Mouse (Mus musculus) hindbrain, embryonic 16.5 days (tissue): ENCODE results near the gene Ube2b. TPM values are rescaled to one million over a fixed set of nuclear protein-coding genes. Genes with fewer than 3 reads are reported as not detected.

Experiments
- ATAC-seq: fragments of 200-750 bp; cut with Nextera tagmentation; 2 replicates; pipeline ENCODE4 v1.8.0; 2017; ENCODE audit warnings: moderate TSS enrichment, moderate library complexity
- H3K27ac ChIP-seq: fragments of 300-500 bp; sonication (generic); 2 replicates; pipeline ENCODE4 v1.5.1; 2014; ENCODE audit warnings: low read depth, mild to moderate bottlenecking, control low read depth, low read length, moderate library complexity
- H3K27me3 ChIP-seq: fragments of 300-500 bp; sonication (generic); replicated peaks from 2 replicates; pipeline ENCODE4 v1.6.1; 2014; ENCODE audit warnings: low read length; ENCODE audit not compliant: control insufficient read depth, insufficient read depth
- H3K36me3 ChIP-seq: fragments of 300-500 bp; sonication (generic); 2 replicates; pipeline ENCODE4 v1.6.1; 2014; ENCODE audit warnings: mild to moderate bottlenecking, low read length, moderate library complexity, mixed read lengths; ENCODE audit not compliant: control insufficient read depth, insufficient read depth
- H3K4me1 ChIP-seq: fragments of 300-500 bp; sonication (generic); 2 replicates; pipeline ENCODE4 v1.6.1; 2014; ENCODE audit warnings: low read depth, low read length; ENCODE audit not compliant: control insufficient read depth, insufficient read depth
- H3K4me2 ChIP-seq: fragments of 300-500 bp; sonication (generic); 2 replicates; pipeline ENCODE4 v1.6.1; 2014; ENCODE audit warnings: mild to moderate bottlenecking, low read length, control low read depth, moderate library complexity
- H3K4me3 ChIP-seq: fragments of 300-500 bp; sonication (generic); 2 replicates; pipeline ENCODE4 v1.5.1; 2014; ENCODE audit warnings: mild to moderate bottlenecking, low read length, control low read depth, moderate library complexity
- H3K9ac ChIP-seq: fragments of 300-500 bp; sonication (generic); 2 replicates; pipeline ENCODE4 v1.6.1; 2014; ENCODE audit warnings: low read depth, mild to moderate bottlenecking, control low read depth, low read length, moderate library complexity
- H3K9me3 ChIP-seq: fragments of 300-500 bp; sonication (generic); 2 replicates; pipeline ENCODE4 v1.6.1; 2014; ENCODE audit warnings: mild to moderate bottlenecking, low read length, moderate library complexity; ENCODE audit not compliant: control insufficient read depth
- WGBS: fragments of 180-500 bp; shearing (Covaris S2); extraction: QIAGEN DNeasy Blood & Tissue Kit; methylation state at CpG from one replicate; pipeline ENCODE4 v1.1.7; 2014; 5-methylcytosine and 5-hydroxymethylcytosine counted together
- polyA plus RNA-seq: library from polyadenylated mRNA; unstranded; fragments of >200 nt; fragmentation: Nextera tagmentation; extraction: Ambion mirVana; gene quantifications from 2 replicates; pipeline ENCODE4 v1.2.1, GENCODE M21; 2015

The Ube2b gene
- polyA plus RNA-seq, 1 experiment from 2014 or later: 224 TPM

GRCm38 (mm10) chr11:52011541-52011940, 11.0 kb upstream of the Ube2b start:
- Histone ChIP-seq H3K4me2 (no peak overlapping the region), H3K9me3 (no peaks in the 10 kb centered on the region), H3K27ac (no peak overlapping the region), H3K4me3 (no peak overlapping the region), H3K4me1 (no peaks in the 10 kb centered on the region), H3K27me3 (no peaks in the 10 kb centered on the region), H3K36me3 (no peaks in the 10 kb centered on the region), H3K9ac (no peak overlapping the region)
- no peak for ATAC-seq
- 79% methylated on average over 5 of the region's 5 CpGs for WGBS

GRCm38 (mm10) chr11:52011011-52011410, 10.4 kb upstream of the Ube2b start:
- Histone ChIP-seq H3K4me3 (no peak overlapping the region), H3K9me3 (no peaks in the 10 kb centered on the region), H3K9ac (no peak overlapping the region), H3K4me2 (no peak overlapping the region), H3K27me3 (no peaks in the 10 kb centered on the region), H3K36me3 (no peaks in the 10 kb centered on the region), H3K4me1 (peaks cover under 1% of the 10 kb centered on the region; the same call in 1 of the 2 replicates), H3K27ac (no peak overlapping the region)
- no peak for ATAC-seq
- 92% methylated on average over 11 of the region's 11 CpGs for WGBS

- Histone ChIP-seq H3K4me3 (no peak overlapping the region), H3K27ac (no peak overlapping the region), H3K36me3 (no peaks in the 10 kb centered on the region), H3K4me1 (peaks cover 19% of the 10 kb centered on the region), H3K4me2 (0 out of 2 replicates have a peak overlapping the region, but pooled peaks have one; percentile 19), H3K9me3 (no peaks in the 10 kb centered on the region), H3K9ac (no peak overlapping the region), H3K27me3 (no peaks in the 10 kb centered on the region)
- no peak for ATAC-seq
- 65% methylated on average over 2 of the region's 2 CpGs for WGBS
Measured at GRCm38 (mm10) chr11:52005586-52005985, 5.0 kb upstream of the Ube2b start.

- H3K27me3 ChIP-seq: no peaks in the 10 kb centered on the region
- H3K4me3 ChIP-seq: peak within 1 kb of the TSS; percentile 70
- H3K4me2 ChIP-seq: peak within 1 kb of the TSS; percentile 65
- peaks cover 24% of the 10 kb centered on the region for H3K4me1 ChIP-seq
- no peaks in the 10 kb centered on the region for H3K36me3 ChIP-seq
- peak within 1 kb of the TSS; percentile 81 for H3K9ac ChIP-seq
- ATAC-seq: peak; percentile 90
- whole genome bisulfite sequencing: under 1% methylated on average over 48 of the region's 51 CpGs
- no peaks in the 10 kb centered on the region for H3K9me3 ChIP-seq
- H3K27ac ChIP-seq: peak within 1 kb of the TSS; percentile 87
Measured at GRCm38 (mm10) chr11:52003772-52004528, 3.4 kb upstream of the Ube2b start, which contains the start of gene Cdkl3. TSS of gene Cdkl3 (plus strand) at chr11:52004221.

- H3K27ac ChIP-seq: peak overlapping the region; percentile 87
- peaks cover 29% of the 10 kb centered on the region for H3K4me1 ChIP-seq
- WGBS: 19% methylated on average over 4 of the region's 4 CpGs
- H3K36me3 ChIP-seq: no peaks in the 10 kb centered on the region
- no peaks in the 10 kb centered on the region for H3K27me3 ChIP-seq
- peak overlapping the region; percentile 65 for H3K4me2 ChIP-seq
- H3K9ac ChIP-seq: peak overlapping the region; percentile 81
- peak overlapping the region; percentile 70 for H3K4me3 ChIP-seq
- no peak for ATAC-seq
- H3K9me3 ChIP-seq: no peaks in the 10 kb centered on the region
Measured at GRCm38 (mm10) chr11:52003505-52003771, 2.9 kb upstream of the Ube2b start.

- ATAC-seq: no peak
- Histone ChIP-seq H3K27ac (peak overlapping the region; percentile 87; the same call in 1 of the 2 replicates), H3K4me3 (peak overlapping the region; percentile 70), H3K4me2 (peak overlapping the region; percentile 65), H3K4me1 (peaks cover 33% of the 10 kb centered on the region), H3K27me3 (no peaks in the 10 kb centered on the region), H3K9ac (peak overlapping the region; percentile 81; the same call in 1 of the 2 replicates), H3K9me3 (no peaks in the 10 kb centered on the region), H3K36me3 (no peaks in the 10 kb centered on the region)
- 78% methylated on average over 13 of the region's 13 CpGs for WGBS
Measured at GRCm38 (mm10) chr11:52002842-52003504, 2.4 kb upstream of the Ube2b start.

- no peaks in the 10 kb centered on the region for H3K27me3 ChIP-seq
- no peak overlapping the region for H3K4me2 ChIP-seq
- WGBS: 94% methylated on average over 8 of the region's 8 CpGs
- H3K4me3 ChIP-seq: no peak overlapping the region
- no peaks in the 10 kb centered on the region for H3K9me3 ChIP-seq
- H3K27ac ChIP-seq: no peak overlapping the region
- no peak overlapping the region for H3K9ac ChIP-seq
- peaks cover 37% of the 10 kb centered on the region for H3K4me1 ChIP-seq
- ATAC-seq: no peak
- H3K36me3 ChIP-seq: no peaks in the 10 kb centered on the region
Measured at GRCm38 (mm10) chr11:52001861-52002260, 1.3 kb upstream of the Ube2b start.

- no peak for ATAC-seq
- Histone ChIP-seq H3K27me3 (no peaks in the 10 kb centered on the region), H3K9ac (no peak overlapping the region; the same call in 1 of the 2 replicates), H3K9me3 (no peaks in the 10 kb centered on the region), H3K27ac (no peak overlapping the region; the same call in 1 of the 2 replicates), H3K4me3 (no peak overlapping the region), H3K36me3 (0 out of 2 replicates have a peak, but pooled peaks cover 3% of the 10 kb centered on the region), H3K4me1 (peaks cover 37% of the 10 kb centered on the region), H3K4me2 (peak overlapping the region; percentile 63)
- WGBS: 66% methylated on average over 10 of the region's 10 CpGs
Measured at GRCm38 (mm10) chr11:52001341-52001740, 779 bp upstream of the Ube2b start.

- no peaks in the 10 kb centered on the region for H3K27me3 ChIP-seq
- H3K27ac ChIP-seq: peak overlapping the region; percentile 97
- peak; percentile 45 for ATAC-seq
- H3K4me2 ChIP-seq: peak overlapping the region; percentile 94
- peak overlapping the region; percentile 95 for H3K9ac ChIP-seq
- peaks cover 8% of the 10 kb centered on the region; the same call in 1 of the 2 replicates for H3K36me3 ChIP-seq
- WGBS: 0% methylated on average over 27 of the region's 29 CpGs
- H3K9me3 ChIP-seq: no peaks in the 10 kb centered on the region
- peak overlapping the region; percentile 99 for H3K4me3 ChIP-seq
- peaks cover 30% of the 10 kb centered on the region for H3K4me1 ChIP-seq
Measured at GRCm38 (mm10) chr11:51999611-52000289, 812 bp downstream of the Ube2b start.
